Mouse (Mus musculus) midbrain, postnatal 0 days (tissue): ENCODE results near the gene Trim71. TPM values are rescaled to one million over a fixed set of nuclear protein-coding genes. Genes with fewer than 3 reads are reported as not detected.
"Not testable (repeated sequence)": the region's sequence is repeated elsewhere in the genome, so short reads cannot be mapped to it uniquely, and the experiment has no call there.

ENCODE experiments used
- ATAC-seq: fragments of 200-750 bp; cut with Nextera tagmentation; 2 replicates; pipeline ENCODE4 v1.8.0; 2017; ENCODE audit warnings: moderate number of reproducible peaks, mild to moderate bottlenecking, moderate TSS enrichment, moderate library complexity; ENCODE audit not compliant: low FRiP score
- DNase-seq: peaks from one replicate; pipeline ENCODE4 v3.0.0-alpha.2; 2015; ENCODE audit warnings: low spot score
- H3K27ac ChIP-seq: fragments of 300-500 bp; sonication (generic); 2 replicates; pipeline ENCODE4 v1.5.1; 2014; ENCODE audit warnings: low read depth, mild to moderate bottlenecking, low read length, mixed read lengths
- H3K27me3 ChIP-seq: fragments of 300-500 bp; sonication (generic); 2 replicates; pipeline ENCODE4 v1.6.1; 2014; ENCODE audit warnings: low read length, control low read depth, mixed read lengths; ENCODE audit not compliant: insufficient read depth
- H3K36me3 ChIP-seq: fragments of 300-500 bp; sonication (generic); 2 replicates; pipeline ENCODE4 v1.6.1; 2014; ENCODE audit warnings: low read length, control low read depth, mixed read lengths; ENCODE audit not compliant: insufficient read depth
- H3K4me1 ChIP-seq: fragments of 300-500 bp; sonication (generic); 2 replicates; pipeline ENCODE4 v1.6.1; 2014; ENCODE audit warnings: mild to moderate bottlenecking, control low read depth, antibody characterized with exemption, low read length, mixed read lengths; ENCODE audit not compliant: insufficient read depth
- H3K4me2 ChIP-seq: fragments of 300-500 bp; sonication (generic); 2 replicates; pipeline ENCODE4 v1.6.1; 2014; ENCODE audit warnings: low read depth, mild to moderate bottlenecking, low read length, mixed read lengths; ENCODE audit not compliant: poor library complexity, severe bottlenecking
- H3K4me3 ChIP-seq: fragments of 300-500 bp; sonication (generic); 2 replicates; pipeline ENCODE4 v1.5.1; 2014; ENCODE audit warnings: low read depth, mild to moderate bottlenecking, low read length, moderate library complexity
- H3K9ac ChIP-seq: fragments of 300-500 bp; sonication (generic); replicated peaks from 2 replicates; pipeline ENCODE4 v1.6.1; 2014; ENCODE audit warnings: mild to moderate bottlenecking, low read length, moderate library complexity, mixed read lengths; ENCODE audit not compliant: poor library complexity, severe bottlenecking
- H3K9me3 ChIP-seq: fragments of 300-500 bp; sonication (generic); 2 replicates; pipeline ENCODE4 v1.6.1; 2016; ENCODE audit warnings: low read length, control low read depth
- CTCF ChIP-seq: IDR thresholded peaks from 2 replicates; pipeline ENCODE4 v1.5.1; 2016; ENCODE audit warnings: antibody characterized with exemption, mild to moderate bottlenecking
- WGBS: fragments of 180-500 bp; shearing (Covaris S2); extraction: QIAGEN DNeasy Blood & Tissue Kit; methylation state at CpG from one replicate; pipeline ENCODE4 v1.1.7; 2014; 5-methylcytosine and 5-hydroxymethylcytosine counted together
- polyA plus RNA-seq: library from polyadenylated mRNA; unstranded; fragments of >200 nt; fragmentation: Nextera tagmentation; extraction: Ambion mirVana; gene quantifications from 2 replicates; pipeline ENCODE4 v1.2.1, GENCODE M21; 2015
- total RNA-seq: library from RNA; depleted of rRNA; stranded (reverse); fragments of >200 nt; gene quantifications from 2 replicates; pipeline ENCODE4 v1.2.3, GENCODE M21; 2014

The Trim71 gene
- total and polyA plus RNA-seq, 2 experiments from 2014 or later = 0.14 to 0.27 TPM

- Histone ChIP-seq H3K9me3 (no peaks in the 10 kb centered on the region), H3K4me3 (no peak overlapping the region), H3K36me3 (no peaks in the 10 kb centered on the region), H3K27me3 (no peaks in the 10 kb centered on the region), H3K27ac (no peak overlapping the region), H3K9ac (no peak overlapping the region), H3K4me1 (peaks cover 4% of the 10 kb centered on the region; the same call in 1 of the 2 replicates), H3K4me2 (no peak overlapping the region)
- WGBS = 7% methylated on average over 8 of the region's 8 CpGs
- ATAC-seq (no peak), DNase-seq (no peak)
- TF ChIP-seq CTCF = no peak
These were observed 38.3 kb downstream of the Trim71 start for GRCm38 (mm10) chr9:114525891-114526290.

DNA sequence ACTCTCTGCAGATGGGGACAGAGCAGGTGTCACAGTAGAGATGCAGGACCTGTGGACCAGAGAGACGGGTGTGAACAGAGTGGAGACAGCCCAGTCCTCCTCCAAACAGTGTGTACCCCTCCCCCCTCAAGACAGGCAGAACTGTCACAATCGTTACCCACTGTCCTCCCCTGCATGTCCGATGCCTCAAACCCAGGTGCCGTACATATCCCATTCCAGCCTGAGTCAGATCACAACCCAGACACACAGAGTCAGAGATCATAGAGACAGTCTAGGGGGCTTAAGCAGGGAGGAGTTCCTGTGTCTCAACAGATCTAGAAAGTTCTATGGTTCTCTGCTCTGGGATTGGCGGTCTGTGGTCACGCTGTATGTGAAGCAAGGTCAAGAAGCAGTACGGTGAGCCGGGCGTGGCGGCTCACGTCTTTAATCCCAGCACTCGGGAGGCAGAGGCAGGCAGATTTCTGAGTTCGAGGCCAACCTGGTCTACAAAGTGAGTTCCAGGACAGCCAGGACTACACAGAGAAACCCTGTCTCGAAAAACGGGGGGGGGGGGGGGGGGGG lies 39.0 kb downstream of the Trim71 start:
- no peak for ATAC-seq
- DNase-seq = no peak
- H3K9ac ChIP-seq = no peak overlapping the region
- no peak for TF ChIP-seq CTCF
- H3K4me2 ChIP-seq = no peak overlapping the region
- H3K4me1 ChIP-seq = peaks cover 4% of the 10 kb centered on the region; the same call in 1 of the 2 replicates
- 97% methylated on average over 11 of the region's 15 CpGs for WGBS
- H3K4me3 ChIP-seq = no peak overlapping the region
- H3K27ac ChIP-seq = no peak overlapping the region
- H3K36me3 ChIP-seq = no peaks in the 10 kb centered on the region
- H3K27me3 ChIP-seq = no peaks in the 10 kb centered on the region
- no peaks in the 10 kb centered on the region for H3K9me3 ChIP-seq

- Histone ChIP-seq H3K4me3 (no peak overlapping the region), H3K36me3 (no peaks in the 10 kb centered on the region), H3K4me2 (no peak overlapping the region), H3K27me3 (no peaks in the 10 kb centered on the region), H3K27ac (no peak overlapping the region), H3K9ac (no peak overlapping the region), H3K4me1 (peaks cover 4% of the 10 kb centered on the region; the same call in 1 of the 2 replicates), H3K9me3 (no peaks in the 10 kb centered on the region)
- DNase-seq (no peak), ATAC-seq (no peak)
- TF ChIP-seq CTCF = no peak
- WGBS = 92% methylated on average over 9 of the region's 9 CpGs
These were observed 41.7 kb downstream of the Trim71 start for GRCm38 (mm10) chr9:114522501-114522900.

DNA sequence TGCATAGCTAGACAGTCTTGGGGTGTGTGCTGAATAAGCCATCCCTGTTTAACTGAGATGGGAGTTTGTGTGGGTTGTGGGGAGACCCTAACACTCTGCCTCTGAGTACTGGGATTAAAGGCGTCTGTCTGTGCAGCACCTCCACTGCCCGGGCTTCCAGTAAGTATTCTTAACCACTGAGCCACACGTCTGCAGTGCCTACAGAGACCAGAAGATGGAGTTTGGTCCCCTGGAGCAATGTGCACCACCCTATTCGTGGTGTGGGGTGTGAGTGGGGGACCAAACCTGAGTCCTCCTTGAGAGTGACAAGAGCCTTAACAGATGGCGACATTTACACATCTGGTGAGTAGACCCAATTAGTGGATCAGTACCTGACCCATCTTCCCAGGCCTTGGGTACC lies 42.1 kb downstream of the Trim71 start:
- H3K27me3 ChIP-seq = no peaks in the 10 kb centered on the region
- peaks cover 4% of the 10 kb centered on the region; the same call in 1 of the 2 replicates for H3K4me1 ChIP-seq
- H3K36me3 ChIP-seq = no peaks in the 10 kb centered on the region
- DNase-seq (no peak), ATAC-seq (no peak)
- no peak overlapping the region for H3K4me2 ChIP-seq
- no peaks in the 10 kb centered on the region for H3K9me3 ChIP-seq
- H3K9ac ChIP-seq = no peak overlapping the region
- no peak for TF ChIP-seq CTCF
- no peak overlapping the region for H3K27ac ChIP-seq
- H3K4me3 ChIP-seq = no peak overlapping the region
- WGBS = 57% methylated on average over 5 of the region's 5 CpGs

DNA sequence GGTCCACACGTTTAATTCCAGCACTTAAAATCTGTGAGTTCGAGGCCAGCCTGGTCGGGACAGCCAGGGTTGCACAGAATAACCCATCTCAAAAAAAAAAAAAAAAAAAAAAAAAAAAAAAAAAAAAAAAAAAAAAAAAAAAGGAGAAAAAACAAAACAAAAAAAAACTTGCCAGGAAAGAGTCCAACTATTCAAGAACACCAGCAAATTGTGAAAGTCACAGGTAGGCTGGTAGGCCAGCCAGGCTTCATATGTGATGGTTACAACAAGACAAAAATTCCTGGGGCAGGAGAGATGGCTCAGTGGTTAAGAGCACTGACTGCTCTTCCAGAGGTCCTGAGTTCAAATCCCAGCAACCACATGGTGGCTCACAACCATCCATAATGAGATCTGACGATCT lies 43.6 kb downstream of the Trim71 start:
- not testable (repeated sequence) for H3K4me3 ChIP-seq, H3K4me1 ChIP-seq, H3K9ac ChIP-seq, H3K27me3 ChIP-seq, DNase-seq, H3K36me3 ChIP-seq, ATAC-seq, H3K4me2 ChIP-seq, H3K9me3 ChIP-seq, H3K27ac ChIP-seq
- WGBS = 74% methylated on average over 4 of the region's 4 CpGs

- H3K9ac ChIP-seq = no peak overlapping the region
- ATAC-seq = no peak
- 71% methylated on average over 9 of the region's 9 CpGs for WGBS
- no peak overlapping the region for H3K4me2 ChIP-seq
- TF ChIP-seq CTCF = peak; percentile 43
- no peak for DNase-seq
- no peaks in the 10 kb centered on the region for H3K27me3 ChIP-seq
- H3K4me1 ChIP-seq = no peaks in the 10 kb centered on the region
- H3K4me3 ChIP-seq = no peak overlapping the region
- H3K27ac ChIP-seq = no peak overlapping the region
- H3K36me3 ChIP-seq = no peaks in the 10 kb centered on the region
- H3K9me3 ChIP-seq = no peaks in the 10 kb centered on the region
These were observed 45.2 kb downstream of the Trim71 start for GRCm38 (mm10) chr9:114518812-114519477.
